Mouse (Mus musculus) heart, embryonic 12.5 days (tissue): ENCODE data around the gene St3gal6. TPM values are rescaled to one million over a fixed set of nuclear protein-coding genes. Genes with fewer than 3 reads are reported as not detected.
A peak's percentile ranks its signal among the peaks of the same experiment; 100 is the strongest.

Experiments used
- ATAC-seq: fragments of 200-750 bp; cut with Nextera tagmentation; 2 replicates; pipeline ENCODE4 v1.8.0; 2017; ENCODE audit warnings: moderate TSS enrichment, moderate library complexity; ENCODE audit not compliant: insufficient number of reproducible peaks, low FRiP score
- H3K27ac ChIP-seq: fragments of 300-500 bp; sonication (generic); 2 replicates; pipeline ENCODE4 v1.5.1; 2016; ENCODE audit warnings: mild to moderate bottlenecking, moderate library complexity; ENCODE audit not compliant: poor library complexity, severe bottlenecking
- H3K27me3 ChIP-seq: fragments of 300-500 bp; sonication (generic); replicated peaks from 2 replicates; pipeline ENCODE4 v1.6.1; 2016; ENCODE audit warnings: mild to moderate bottlenecking, moderate library complexity
- H3K36me3 ChIP-seq: fragments of 300-500 bp; sonication (generic); 2 replicates; pipeline ENCODE4 v1.6.1; 2016; ENCODE audit warnings: mild to moderate bottlenecking, moderate library complexity
- H3K4me1 ChIP-seq: fragments of 300-500 bp; sonication (generic); replicated peaks from 2 replicates; pipeline ENCODE4 v1.6.1; 2016; ENCODE audit warnings: mild to moderate bottlenecking
- H3K4me2 ChIP-seq: fragments of 300-500 bp; sonication (generic); 2 replicates; pipeline ENCODE4 v1.6.1; 2016; ENCODE audit warnings: mild to moderate bottlenecking, moderate library complexity
- H3K4me3 ChIP-seq: fragments of 300-500 bp; sonication (generic); 2 replicates; pipeline ENCODE4 v1.5.1; 2016; ENCODE audit warnings: mild to moderate bottlenecking
- H3K9ac ChIP-seq: fragments of 300-500 bp; sonication (generic); 2 replicates; pipeline ENCODE4 v1.6.1; 2016; ENCODE audit warnings: mild to moderate bottlenecking, moderate library complexity
- H3K9me3 ChIP-seq: fragments of 300-500 bp; sonication (generic); replicated peaks from 2 replicates; pipeline ENCODE4 v1.6.1; 2016; ENCODE audit warnings: mild to moderate bottlenecking, moderate library complexity
- WGBS: fragments of 180-500 bp; shearing (Covaris S2); methylation state at CpG from one replicate; pipeline ENCODE4 v1.1.7; 2016; 5-methylcytosine and 5-hydroxymethylcytosine counted together
- polyA plus RNA-seq: library from polyadenylated mRNA; unstranded; fragments of >200 nt; fragmentation: Nextera tagmentation; extraction: Ambion mirVana; gene quantifications from 2 replicates; pipeline ENCODE4 v1.2.1, GENCODE M21; 2016

St3gal6 gene
- polyA plus RNA-seq, 1 experiment from 2014 or later = 18.2 TPM

DNA sequence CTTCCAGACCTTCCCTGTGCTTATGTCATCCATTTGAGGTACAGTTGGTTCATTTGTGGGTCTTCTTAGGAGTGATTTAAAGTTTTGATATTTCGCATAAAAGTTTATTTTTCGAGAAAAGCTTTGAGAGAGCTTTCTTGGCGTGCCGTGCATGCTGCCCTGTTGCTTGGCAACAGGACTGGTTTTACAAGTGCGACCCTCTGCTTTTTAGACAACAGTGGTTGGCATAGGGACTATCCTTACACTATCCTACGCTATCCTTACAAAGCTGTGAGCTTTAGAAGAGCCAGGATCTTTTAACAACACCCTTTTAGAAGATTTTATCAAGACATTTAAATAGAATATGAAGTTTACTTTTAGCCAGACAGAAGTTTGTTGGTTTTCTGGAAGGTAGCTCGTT is 93.8 kb downstream of the St3gal6 start:
- Histone ChIP-seq H3K4me3 (no peak overlapping the region), H3K27me3 (no peaks in the 10 kb centered on the region), H3K36me3 (peaks cover 21% of the 10 kb centered on the region), H3K9me3 (no peaks in the 10 kb centered on the region), H3K27ac (no peak overlapping the region), H3K9ac (no peak overlapping the region), H3K4me1 (peaks cover 39% of the 10 kb centered on the region), H3K4me2 (no peak overlapping the region)
- no peak for ATAC-seq
- WGBS = 90% methylated on average over 7 of the region's 7 CpGs

DNA sequence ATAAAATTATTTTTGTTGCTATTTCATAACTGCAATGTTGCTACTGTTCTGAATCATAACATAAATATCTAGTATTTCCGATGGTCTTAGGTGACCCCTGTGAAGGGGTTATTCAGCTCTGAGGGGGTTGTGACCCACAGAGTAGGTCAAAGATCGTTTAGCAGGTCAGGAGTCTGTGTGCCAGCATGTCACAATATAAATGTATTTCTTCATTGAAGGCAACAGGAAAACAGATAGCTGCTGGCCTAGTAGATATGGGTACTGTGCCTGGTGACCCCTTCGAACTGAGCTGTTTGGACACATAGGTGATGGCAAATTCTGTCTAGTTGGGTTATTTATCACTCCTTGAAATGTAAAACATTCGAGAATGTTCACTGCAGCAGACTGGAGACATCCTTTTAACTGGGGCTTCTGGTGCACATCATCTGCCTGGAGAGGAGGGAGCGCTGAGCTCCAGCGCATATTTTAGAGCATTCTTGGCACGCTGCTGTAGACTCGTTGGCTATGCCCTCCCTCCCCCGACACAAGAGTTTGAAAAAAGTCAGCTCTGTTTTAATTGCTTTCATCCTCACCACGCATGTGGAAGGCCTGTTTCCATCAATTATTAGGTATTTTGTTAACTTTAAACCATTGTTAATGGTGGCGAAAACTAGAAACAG is 102.2 kb downstream of the St3gal6 start:
- H3K4me2 ChIP-seq = peak overlapping the region; percentile 37
- no peak overlapping the region for H3K4me3 ChIP-seq
- 19% methylated on average over 11 of the region's 11 CpGs for WGBS
- peak overlapping the region; percentile 62 for H3K27ac ChIP-seq
- no peaks in the 10 kb centered on the region for H3K9me3 ChIP-seq
- H3K9ac ChIP-seq = no peak overlapping the region
- no peaks in the 10 kb centered on the region for H3K27me3 ChIP-seq
- H3K36me3 ChIP-seq = 0 out of 2 replicates have a peak, but pooled peaks cover 5% of the 10 kb centered on the region
- ATAC-seq = peak; percentile 55
- H3K4me1 ChIP-seq = peaks cover 49% of the 10 kb centered on the region

Other genes with a start within 250 kb of the St3gal6 start
- 16.1 and 18.5 TPM in 2 replicates for gene Dcbld2, start 115.8 kb downstream of the St3gal6 start, polyA plus RNA-seq
- not detected in 2 replicates for gene Gm813, start 92.7 kb upstream of the St3gal6 start, polyA plus RNA-seq
- 0.17 TPM in 1 of 2 replicates, not detected in the other for gene E330017A01Rik, start 114.5 kb upstream of the St3gal6 start, polyA plus RNA-seq
- 39.9 and 48.0 TPM in 2 replicates for gene Cpox, start 146.0 kb upstream of the St3gal6 start, polyA plus RNA-seq
- gene Gpr15, start 194.8 kb upstream of the St3gal6 start, polyA plus RNA-seq = not detected in 2 replicates
- 111 and 112 TPM in 2 replicates for gene Cldnd1, start 203.7 kb upstream of the St3gal6 start, polyA plus RNA-seq
- not detected in 2 replicates for gene Olfr172, start 238.9 kb upstream of the St3gal6 start, polyA plus RNA-seq